Mouse (Mus musculus): ENCODE results near the gene Syap1. TPM values are rescaled to one million over a fixed set of nuclear protein-coding genes. Genes with fewer than 3 reads are reported as not detected.

The Syap1 gene
- polyA plus RNA-seq, 1 experiment from 2014 or later, result 46.7 TPM

DNA sequence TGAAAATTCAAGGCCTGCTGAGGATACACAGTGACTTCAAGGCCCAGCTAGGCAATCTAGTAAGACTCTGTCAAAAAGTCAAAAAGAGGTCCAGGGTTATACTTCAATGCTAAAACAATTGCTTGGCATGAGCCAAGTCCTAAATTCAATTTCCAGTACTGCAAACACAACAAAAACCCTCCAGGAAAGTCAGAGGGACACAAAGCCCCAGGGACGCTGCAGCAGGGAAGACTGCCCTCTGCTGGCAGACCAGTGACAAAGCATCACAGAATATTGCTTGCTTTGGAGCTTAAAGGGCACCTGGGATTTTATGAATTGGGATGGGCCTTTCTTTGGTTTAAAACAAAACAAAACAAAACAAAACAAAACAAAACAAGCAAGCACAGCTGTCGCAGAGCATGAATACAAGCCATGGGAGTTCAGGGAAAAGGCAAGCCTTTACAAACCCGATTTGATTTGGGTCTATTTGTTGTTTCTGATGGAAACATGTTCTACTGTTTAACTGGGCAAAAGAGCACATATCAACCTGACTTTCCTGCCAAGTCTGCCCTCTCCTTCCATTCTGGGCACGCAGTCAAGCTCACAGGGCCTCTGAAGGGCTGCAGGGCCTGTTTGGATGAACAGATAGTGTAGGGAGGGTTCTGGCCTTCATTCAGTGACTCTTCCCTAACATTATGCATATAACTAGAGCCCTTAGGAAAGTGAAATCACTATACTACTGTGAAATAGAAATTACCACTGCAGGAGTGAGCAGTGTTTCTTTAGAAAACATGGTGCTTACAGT, 16.3 kb downstream of the Syap1 start:
- Histone ChIP-seq H3K36me3 (ENCODE audit: control insufficient read depth, insufficient read depth) (peaks cover 5% of the 10 kb centered on the region; the same call in 1 of the 2 replicates), H3K9ac (ENCODE audit: low read depth, low read length) (no peak overlapping the region), H3K27me3 (replicated peaks; ENCODE audit: control insufficient read depth, insufficient read depth, low read length) (no peaks in the 10 kb centered on the region), H3K4me1 (replicated peaks; ENCODE audit: control insufficient read depth, insufficient read depth, low read length) (no peaks in the 10 kb centered on the region), H3K27ac (ENCODE audit: low read depth, low read length) (no peak overlapping the region), H3K4me3 (ENCODE audit: low read depth, low read length) (no peak overlapping the region), H3K4me2 (replicated peaks; ENCODE audit: low read depth) (no peak overlapping the region), H3K9me3 (ENCODE audit: control insufficient read depth) (no peaks in the 10 kb centered on the region)
- ATAC-seq, result no peak
- TF ChIP-seq CTCF (IDR thresholded peaks at IDR 0.05; ENCODE audit: low read depth), result peak; percentile 80
- WGBS, result 38% methylated on average over 4 of the region's 4 CpGs

GRCm38 (mm10) chrX:162868294-162868965, 19.8 kb downstream of the Syap1 start:
- Histone ChIP-seq H3K9ac (ENCODE audit: low read depth, low read length) (no peak overlapping the region), H3K36me3 (ENCODE audit: control insufficient read depth, insufficient read depth) (peaks cover 5% of the 10 kb centered on the region; the same call in 1 of the 2 replicates), H3K4me3 (ENCODE audit: low read depth, low read length) (no peak overlapping the region), H3K27me3 (replicated peaks; ENCODE audit: control insufficient read depth, insufficient read depth, low read length) (no peaks in the 10 kb centered on the region), H3K9me3 (ENCODE audit: control insufficient read depth) (no peaks in the 10 kb centered on the region), H3K27ac (ENCODE audit: low read depth, low read length) (no peak overlapping the region), H3K4me2 (replicated peaks; ENCODE audit: low read depth) (no peak overlapping the region), H3K4me1 (replicated peaks; ENCODE audit: control insufficient read depth, insufficient read depth, low read length) (no peaks in the 10 kb centered on the region)
- no peak for ATAC-seq
- WGBS, result 70% methylated on average over 3 of the region's 3 CpGs
- no peak for TF ChIP-seq CTCF (IDR thresholded peaks at IDR 0.05; ENCODE audit: low read depth)

DNA sequence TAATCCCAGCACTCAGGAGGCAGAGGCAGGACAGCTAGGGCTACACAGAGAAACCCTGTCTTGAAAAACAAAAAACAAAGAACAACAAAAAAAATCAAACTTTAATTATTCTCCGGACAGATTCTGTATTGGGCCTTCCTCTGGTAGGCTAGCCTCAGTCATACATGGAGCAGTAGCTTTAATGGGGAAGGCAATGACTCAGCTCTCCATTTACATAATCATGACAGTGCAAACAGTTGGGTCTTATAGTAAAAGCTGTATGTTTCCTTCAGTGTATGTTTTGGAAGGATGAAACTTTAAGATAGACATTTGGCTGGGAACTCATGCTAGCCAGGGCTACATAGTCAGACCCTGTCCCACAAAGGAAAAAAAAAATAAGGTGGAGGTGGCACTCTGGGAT, 39.6 kb downstream of the Syap1 start:
- H3K9me3 ChIP-seq (ENCODE audit: control insufficient read depth), result no peaks in the 10 kb centered on the region
- H3K27ac ChIP-seq (ENCODE audit: low read depth, low read length), result no peak overlapping the region
- no peak overlapping the region for H3K4me2 ChIP-seq (replicated peaks; ENCODE audit: low read depth)
- WGBS, result 90% methylated on average over 1 of the region's 1 CpGs
- no peak overlapping the region for H3K9ac ChIP-seq (ENCODE audit: low read depth, low read length)
- no peaks in the 10 kb centered on the region for H3K36me3 ChIP-seq (ENCODE audit: control insufficient read depth, insufficient read depth)
- no peak for ATAC-seq
- H3K27me3 ChIP-seq (replicated peaks; ENCODE audit: control insufficient read depth, insufficient read depth, low read length), result no peaks in the 10 kb centered on the region
- no peak for TF ChIP-seq CTCF (IDR thresholded peaks at IDR 0.05; ENCODE audit: low read depth)
- no peak overlapping the region for H3K4me3 ChIP-seq (ENCODE audit: low read depth, low read length)
- H3K4me1 ChIP-seq (replicated peaks; ENCODE audit: control insufficient read depth, insufficient read depth, low read length), result no peaks in the 10 kb centered on the region

- Histone ChIP-seq H3K9ac (ENCODE audit: low read depth, low read length) (no peak overlapping the region), H3K27me3 (replicated peaks; ENCODE audit: control insufficient read depth, insufficient read depth, low read length) (no peaks in the 10 kb centered on the region), H3K4me3 (ENCODE audit: low read depth, low read length) (no peak overlapping the region), H3K9me3 (ENCODE audit: control insufficient read depth) (no peaks in the 10 kb centered on the region), H3K36me3 (ENCODE audit: control insufficient read depth, insufficient read depth) (no peaks in the 10 kb centered on the region), H3K27ac (ENCODE audit: low read depth, low read length) (no peak overlapping the region), H3K4me2 (replicated peaks; ENCODE audit: low read depth) (no peak overlapping the region), H3K4me1 (replicated peaks; ENCODE audit: control insufficient read depth, insufficient read depth, low read length) (no peaks in the 10 kb centered on the region)
- WGBS, result 80% methylated on average over 3 of the region's 3 CpGs
- no peak for TF ChIP-seq CTCF (IDR thresholded peaks at IDR 0.05; ENCODE audit: low read depth)
- ATAC-seq, result no peak
Measured at GRCm38 (mm10) chrX:162845531-162845930, 42.7 kb downstream of the Syap1 start.

- Histone ChIP-seq H3K4me1 (replicated peaks; ENCODE audit: control insufficient read depth, insufficient read depth, low read length) (no peaks in the 10 kb centered on the region), H3K27ac (ENCODE audit: low read depth, low read length) (no peak overlapping the region), H3K36me3 (ENCODE audit: control insufficient read depth, insufficient read depth) (no peaks in the 10 kb centered on the region), H3K4me2 (replicated peaks; ENCODE audit: low read depth) (no peak overlapping the region), H3K27me3 (replicated peaks; ENCODE audit: control insufficient read depth, insufficient read depth, low read length) (no peaks in the 10 kb centered on the region), H3K4me3 (ENCODE audit: low read depth, low read length) (no peak overlapping the region), H3K9ac (ENCODE audit: low read depth, low read length) (no peak overlapping the region), H3K9me3 (ENCODE audit: control insufficient read depth) (no peaks in the 10 kb centered on the region)
- ATAC-seq, result no peak
- TF ChIP-seq CTCF (IDR thresholded peaks at IDR 0.05; ENCODE audit: low read depth), result peak; percentile 37
- WGBS, result 69% methylated on average over 8 of the region's 8 CpGs
Measured at GRCm38 (mm10) chrX:162844447-162845100, 43.7 kb downstream of the Syap1 start.

DNA sequence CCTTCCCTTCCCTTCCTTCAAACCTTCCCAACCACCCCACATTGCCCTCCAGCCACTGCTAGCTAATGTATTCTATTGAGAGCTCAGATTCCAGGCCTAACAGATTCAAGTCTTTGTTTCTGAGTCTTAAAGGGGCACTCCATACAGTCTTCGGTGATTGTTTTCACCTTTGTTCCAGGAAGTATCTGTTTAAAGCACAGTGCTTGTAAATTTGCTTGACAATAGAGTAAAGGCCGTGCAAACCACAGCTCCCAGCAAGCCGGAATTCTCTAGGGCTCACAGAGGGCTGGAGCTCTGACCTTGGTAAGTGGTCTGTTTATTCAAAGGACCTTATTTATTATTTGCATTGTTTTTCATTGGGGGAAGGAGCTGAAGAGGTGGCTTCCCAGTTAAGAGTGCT, 56.1 kb downstream of the Syap1 start:
- 0 out of 2 replicates have a peak overlapping the region, but pooled peaks have one; percentile 54 for H3K27ac ChIP-seq (ENCODE audit: low read depth, low read length)
- no peak; the same call in 1 of the 2 replicates for ATAC-seq
- 37% methylated on average over 3 of the region's 3 CpGs for WGBS

More for the DNA sequence above, 56.1 kb downstream of the Syap1 start:
- Histone ChIP-seq H3K27me3 (replicated peaks; ENCODE audit: control insufficient read depth, insufficient read depth, low read length) (no peaks in the 10 kb centered on the region), H3K4me1 (replicated peaks; ENCODE audit: control insufficient read depth, insufficient read depth, low read length) (no peaks in the 10 kb centered on the region), H3K9ac (ENCODE audit: low read depth, low read length) (no peak overlapping the region), H3K36me3 (ENCODE audit: control insufficient read depth, insufficient read depth) (no peaks in the 10 kb centered on the region), H3K4me3 (ENCODE audit: low read depth, low read length) (no peak overlapping the region), H3K9me3 (ENCODE audit: control insufficient read depth) (no peaks in the 10 kb centered on the region), H3K4me2 (replicated peaks; ENCODE audit: low read depth) (no peak overlapping the region)
- no peak for TF ChIP-seq CTCF (IDR thresholded peaks at IDR 0.05; ENCODE audit: low read depth)
